Mouse (Mus musculus) intestine, embryonic 14.5 days (tissue): ENCODE results near the gene Xrcc1. TPM values are rescaled to one million over a fixed set of nuclear protein-coding genes. Genes with fewer than 3 reads are reported as not detected.
A peak's percentile ranks its signal among the peaks of the same experiment; 100 is the strongest.

ENCODE experiments used
- ATAC-seq: fragments of 200-750 bp; cut with Nextera tagmentation; replicated peaks from 2 replicates; pipeline ENCODE4 v1.8.0; 2017; ENCODE audit warnings: low read depth, moderate number of reproducible peaks, moderate TSS enrichment, moderate library complexity; ENCODE audit not compliant: low FRiP score, low TSS enrichment
- DNase-seq: peaks from one replicate; pipeline ENCODE4 v3.0.0-alpha.2; 2018; ENCODE audit warnings: low spot score
- H3K27ac ChIP-seq: fragments of 300-500 bp; sonication (generic); 2 replicates; pipeline ENCODE4 v1.5.1; 2014; ENCODE audit warnings: low read depth, mild to moderate bottlenecking, control low read depth
- H3K27me3 ChIP-seq: fragments of 300-500 bp; sonication (generic); replicated peaks from 2 replicates; pipeline ENCODE4 v1.6.1; 2014; ENCODE audit warnings: low read length, control low read depth; ENCODE audit not compliant: control insufficient read depth, insufficient read depth
- H3K36me3 ChIP-seq: fragments of 300-500 bp; sonication (generic); 2 replicates; pipeline ENCODE4 v1.6.1; 2014; ENCODE audit warnings: low read length, control low read depth; ENCODE audit not compliant: control insufficient read depth, insufficient read depth
- H3K4me1 ChIP-seq: fragments of 300-500 bp; sonication (generic); replicated peaks from 2 replicates; pipeline ENCODE4 v1.6.1; 2014; ENCODE audit warnings: low read length, control low read depth, mixed read lengths; ENCODE audit not compliant: control insufficient read depth, insufficient read depth
- H3K4me2 ChIP-seq: fragments of 300-500 bp; sonication (generic); 2 replicates; pipeline ENCODE4 v1.6.1; 2014; ENCODE audit warnings: low read length
- H3K4me3 ChIP-seq: fragments of 300-500 bp; sonication (generic); 2 replicates; pipeline ENCODE4 v1.5.1; 2014; ENCODE audit warnings: low read depth, low read length, control low read depth, mixed read lengths
- H3K9ac ChIP-seq: fragments of 300-500 bp; sonication (generic); 2 replicates; pipeline ENCODE4 v1.6.1; 2014; ENCODE audit warnings: mild to moderate bottlenecking, low read length
- H3K9me3 ChIP-seq: fragments of 300-500 bp; sonication (generic); 2 replicates; pipeline ENCODE4 v1.6.1; 2016; ENCODE audit warnings: low read length, control low read depth; ENCODE audit not compliant: control insufficient read depth
- WGBS: fragments of 180-500 bp; shearing (Covaris S2); extraction: QIAGEN DNeasy Blood & Tissue Kit; methylation state at CpG from one replicate; pipeline ENCODE4 v1.1.7; 2014; 5-methylcytosine and 5-hydroxymethylcytosine counted together
- polyA plus RNA-seq: library from polyadenylated mRNA; unstranded; fragments of >200 nt; fragmentation: Nextera tagmentation; extraction: Ambion mirVana; gene quantifications from 2 replicates; pipeline ENCODE4 v1.2.1, GENCODE M21; 2014

Xrcc1 gene
- 91.5 and 108 TPM in 2 replicates for polyA plus RNA-seq

GRCm38 (mm10) chr7:24546068-24546614 lies at the start of gene Xrcc1, which contains the start of gene Pinlyp:
Gene Xrcc1, plus strand, starts transcription at chr7:24546289.
Gene Pinlyp, minus strand, starts transcription at chr7:24546118.
- peak within 1 kb of the TSS; percentile 68 for H3K4me3 ChIP-seq
- no peaks in the 10 kb centered on the region for H3K27me3 ChIP-seq
- H3K27ac ChIP-seq: peak within 1 kb of the TSS; percentile 74
- H3K4me1 ChIP-seq: peaks cover 11% of the 10 kb centered on the region
- H3K4me2 ChIP-seq: peak within 1 kb of the TSS; percentile 78
- H3K36me3 ChIP-seq: peaks cover 27% of the 10 kb centered on the region
- 30% methylated on average over 13 of the region's 13 CpGs for WGBS
- peak within 1 kb of the TSS; percentile 69 for H3K9ac ChIP-seq
- ATAC-seq (no peak), DNase-seq (peak; percentile 57)
- no peaks in the 10 kb centered on the region for H3K9me3 ChIP-seq

- Histone ChIP-seq H3K4me3 (peak overlapping the region; percentile 27), H3K27me3 (peaks cover 36% of the 10 kb centered on the region), H3K9me3 (peaks cover 3% of the 10 kb centered on the region; the same call in 1 of the 2 replicates), H3K4me2 (peak overlapping the region; percentile 64), H3K27ac (no peak overlapping the region), H3K9ac (peak overlapping the region; percentile 23; the same call in 1 of the 2 replicates), H3K4me1 (peaks cover 16% of the 10 kb centered on the region), H3K36me3 (no peaks in the 10 kb centered on the region)
- DNase-seq (peak; percentile 61), ATAC-seq (peak; percentile 37; the same call in 1 of the 2 replicates)
- WGBS: 8% methylated on average over 43 of the region's 43 CpGs
Measured at GRCm38 (mm10) chr7:24499856-24500577, 46.1 kb upstream of the Xrcc1 start.

GRCm38 (mm10) chr7:24500929-24501328 lies 45.2 kb upstream of the Xrcc1 start:
- Histone ChIP-seq H3K27me3 (peaks cover 36% of the 10 kb centered on the region), H3K4me1 (peaks cover 21% of the 10 kb centered on the region), H3K4me2 (no peak overlapping the region), H3K4me3 (no peak overlapping the region), H3K9ac (no peak overlapping the region), H3K36me3 (no peaks in the 10 kb centered on the region), H3K27ac (no peak overlapping the region), H3K9me3 (peaks cover 3% of the 10 kb centered on the region; the same call in 1 of the 2 replicates)
- 36% methylated on average over 7 of the region's 7 CpGs for WGBS
- ATAC-seq (no peak), DNase-seq (peak; percentile 75)

GRCm38 (mm10) chr7:24501492-24501891 lies 44.6 kb upstream of the Xrcc1 start:
- Histone ChIP-seq H3K4me3 (no peak overlapping the region), H3K4me2 (no peak overlapping the region), H3K27ac (no peak overlapping the region), H3K36me3 (no peaks in the 10 kb centered on the region), H3K9me3 (peaks cover 3% of the 10 kb centered on the region; the same call in 1 of the 2 replicates), H3K27me3 (peaks cover 36% of the 10 kb centered on the region), H3K9ac (no peak overlapping the region), H3K4me1 (peaks cover 24% of the 10 kb centered on the region)
- DNase-seq (no peak), ATAC-seq (no peak)
- 48% methylated on average over 21 of the region's 21 CpGs for whole genome bisulfite sequencing

- Histone ChIP-seq H3K36me3 (no peaks in the 10 kb centered on the region), H3K4me1 (peaks cover 24% of the 10 kb centered on the region), H3K27ac (no peak overlapping the region), H3K4me2 (peak overlapping the region; percentile 6; the same call in 1 of the 2 replicates), H3K27me3 (peaks cover 26% of the 10 kb centered on the region), H3K9me3 (peaks cover 3% of the 10 kb centered on the region; the same call in 1 of the 2 replicates), H3K9ac (no peak overlapping the region), H3K4me3 (no peak overlapping the region)
- WGBS: 17% methylated on average over 9 of the region's 10 CpGs
- no peak for ATAC-seq
- DNase-seq: no peak
Measured at GRCm38 (mm10) chr7:24504004-24504403, 42.1 kb upstream of the Xrcc1 start.

- no peak overlapping the region for H3K4me2 ChIP-seq
- no peaks in the 10 kb centered on the region for H3K36me3 ChIP-seq
- H3K27ac ChIP-seq: no peak overlapping the region
- ATAC-seq (no peak), DNase-seq (no peak)
- H3K9ac ChIP-seq: no peak overlapping the region
- H3K9me3 ChIP-seq: peaks cover 3% of the 10 kb centered on the region; the same call in 1 of the 2 replicates
- peaks cover 18% of the 10 kb centered on the region for H3K27me3 ChIP-seq
- H3K4me1 ChIP-seq: peaks cover 22% of the 10 kb centered on the region
- H3K4me3 ChIP-seq: no peak overlapping the region
- 22% methylated on average over 4 of the region's 4 CpGs for WGBS
Measured at GRCm38 (mm10) chr7:24504868-24505267, 41.2 kb upstream of the Xrcc1 start.

- Histone ChIP-seq H3K27ac (no peak overlapping the region), H3K4me1 (peaks cover 16% of the 10 kb centered on the region), H3K9ac (no peak overlapping the region), H3K4me2 (peak overlapping the region; percentile 59), H3K36me3 (no peaks in the 10 kb centered on the region), H3K27me3 (peaks cover 11% of the 10 kb centered on the region), H3K4me3 (peak overlapping the region; percentile 76; the same call in 1 of the 2 replicates), H3K9me3 (peaks cover 3% of the 10 kb centered on the region; the same call in 1 of the 2 replicates)
- DNase-seq (no peak), ATAC-seq (no peak)
- 24% methylated on average over 15 of the region's 15 CpGs for WGBS
Measured at GRCm38 (mm10) chr7:24505447-24506064, 40.5 kb upstream of the Xrcc1 start.

GRCm38 (mm10) chr7:24506065-24506459 lies 40.0 kb upstream of the Xrcc1 start:
- Histone ChIP-seq H3K27ac (peak overlapping the region; percentile 100; the same call in 1 of the 2 replicates), H3K9me3 (no peaks in the 10 kb centered on the region), H3K27me3 (peaks cover 7% of the 10 kb centered on the region), H3K9ac (peak overlapping the region; percentile 97; the same call in 1 of the 2 replicates), H3K4me3 (peak overlapping the region; percentile 76), H3K4me1 (peaks cover 16% of the 10 kb centered on the region), H3K4me2 (peak overlapping the region; percentile 59), H3K36me3 (no peaks in the 10 kb centered on the region)
- WGBS: 15% methylated on average over 3 of the region's 3 CpGs
- no peak for ATAC-seq
- DNase-seq: no peak
